Mouse (Mus musculus): ENCODE data around the gene Ddx28.
"Not testable (repeated sequence)": the region's sequence is repeated elsewhere in the genome, so short reads cannot be mapped to it uniquely, and the experiment has no call there.

Gene Ddx28

DNA sequence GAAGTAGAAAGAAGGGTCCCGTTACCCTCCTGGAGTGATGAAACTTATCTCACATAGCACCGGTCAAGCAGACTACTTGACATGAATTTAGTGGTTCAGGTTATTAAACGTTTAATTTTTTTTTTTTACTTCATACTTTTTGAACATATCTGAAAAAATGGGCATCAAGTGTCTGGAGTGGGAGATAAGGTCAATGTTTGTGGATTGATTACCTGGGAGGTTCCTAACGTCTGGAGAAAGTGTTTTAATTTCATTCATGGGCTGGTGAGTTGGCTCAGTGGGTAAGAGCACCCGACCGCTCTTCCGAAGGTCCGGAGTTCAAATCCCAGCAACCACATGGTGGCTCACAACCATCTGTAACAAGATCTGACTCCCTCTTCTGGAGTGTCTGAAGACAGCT, 521 bp upstream of the Ddx28 start:
- not testable (repeated sequence) for DNase-seq

DNA sequence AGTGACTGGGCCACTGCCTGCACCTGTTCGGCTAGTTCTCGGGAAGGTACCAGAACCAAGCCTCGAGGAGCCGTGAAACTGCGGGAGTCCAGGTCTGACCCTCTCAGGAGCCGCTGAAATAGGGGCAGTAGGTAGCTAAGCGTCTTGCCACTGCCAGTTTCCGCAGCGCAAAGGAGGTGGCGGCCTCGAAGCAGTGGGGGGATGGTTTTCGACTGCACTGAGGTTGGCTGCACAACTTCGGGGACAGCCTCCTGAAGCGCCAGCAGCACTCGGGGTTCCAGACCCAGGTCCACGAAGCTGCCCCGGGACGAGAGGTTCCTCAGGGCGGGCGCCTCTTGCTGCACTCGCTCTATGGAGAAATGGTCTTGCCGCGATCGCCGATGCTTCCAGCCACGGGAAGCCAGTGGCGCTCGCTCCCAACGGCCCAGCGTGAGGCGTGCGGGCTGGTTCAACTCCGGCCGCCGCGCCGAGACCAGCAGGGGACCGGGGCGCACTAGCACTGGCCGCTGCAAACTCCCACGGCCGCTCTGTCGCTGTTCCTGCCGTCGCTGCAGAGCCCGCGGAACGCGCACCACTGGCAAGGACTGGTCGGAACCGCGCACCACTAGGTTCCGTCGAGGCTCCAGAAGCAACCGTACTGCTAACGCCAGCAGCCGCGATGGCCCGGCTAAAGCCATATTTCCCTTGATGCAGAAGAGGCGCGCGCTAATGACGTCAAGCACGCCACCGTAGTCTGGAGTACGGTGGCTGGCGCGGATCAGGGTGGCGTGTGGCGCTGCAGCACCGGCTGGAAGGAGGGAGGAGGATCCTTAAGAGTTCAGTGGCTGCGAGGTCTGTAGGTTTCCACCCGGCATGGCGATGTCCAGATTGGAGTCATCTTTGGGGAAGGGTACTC, 687 bp downstream of the Ddx28 start:
- DNase-seq, result peak; percentile 98

DNA sequence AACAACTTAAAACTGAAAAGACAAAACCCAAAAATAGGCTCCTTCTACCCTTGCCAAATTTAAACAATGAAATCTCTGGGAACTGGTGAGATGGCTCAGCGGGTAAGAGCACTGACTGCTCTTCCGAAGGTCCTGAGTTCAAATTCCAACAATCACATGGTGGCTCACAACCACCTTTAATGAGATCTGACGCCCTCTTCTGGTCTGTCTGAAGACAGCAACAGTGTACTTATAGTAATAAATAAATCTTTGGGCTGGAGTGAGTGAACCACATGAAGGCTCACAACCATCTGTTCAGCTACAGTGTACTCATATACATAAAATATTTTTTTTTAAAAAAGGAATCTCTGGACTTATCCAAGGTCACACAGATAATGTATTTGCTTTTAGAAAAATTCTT, 3.8 kb downstream of the Ddx28 start:
- DNase-seq, result not testable (repeated sequence)

DNA sequence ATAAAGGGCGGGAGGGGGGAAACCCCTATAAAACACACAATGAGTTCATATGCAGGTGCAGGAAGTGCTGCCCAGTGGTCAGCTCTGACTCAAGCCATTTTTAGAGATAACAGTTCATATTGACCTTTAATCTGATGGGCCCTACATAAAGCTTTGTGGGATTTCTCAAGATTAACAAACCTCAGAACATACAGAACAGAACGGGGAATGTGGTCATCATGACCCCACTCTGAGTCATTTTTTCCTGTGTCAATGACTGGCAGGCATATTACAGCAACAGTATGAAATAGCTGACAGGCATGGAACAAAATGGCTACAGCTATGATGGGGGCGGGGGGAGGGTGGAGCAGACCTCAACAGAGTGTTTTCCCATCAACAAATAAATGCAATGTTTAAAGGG, 4.5 kb downstream of the Ddx28 start:
- DNase-seq, result no peak

DNA sequence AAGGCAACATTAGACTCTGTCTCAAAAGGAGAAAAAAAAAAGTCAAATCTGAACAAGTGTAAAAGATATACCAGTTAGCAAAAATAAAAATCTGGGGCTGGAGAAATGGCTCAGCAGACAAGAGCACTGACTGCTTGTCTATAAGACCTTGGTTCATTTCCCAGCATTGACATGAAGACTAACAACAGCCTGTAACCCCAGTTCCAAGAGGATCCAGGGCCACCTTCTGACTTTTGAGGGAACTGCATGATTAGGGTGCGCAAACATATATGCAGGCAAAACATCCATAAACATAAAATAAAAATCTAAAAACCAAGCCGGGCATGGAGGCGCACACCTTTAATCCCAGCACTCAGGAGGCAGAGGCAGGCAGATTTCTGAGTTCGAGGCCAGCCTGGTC, 5.3 kb downstream of the Ddx28 start:
- no peak for DNase-seq

DNA sequence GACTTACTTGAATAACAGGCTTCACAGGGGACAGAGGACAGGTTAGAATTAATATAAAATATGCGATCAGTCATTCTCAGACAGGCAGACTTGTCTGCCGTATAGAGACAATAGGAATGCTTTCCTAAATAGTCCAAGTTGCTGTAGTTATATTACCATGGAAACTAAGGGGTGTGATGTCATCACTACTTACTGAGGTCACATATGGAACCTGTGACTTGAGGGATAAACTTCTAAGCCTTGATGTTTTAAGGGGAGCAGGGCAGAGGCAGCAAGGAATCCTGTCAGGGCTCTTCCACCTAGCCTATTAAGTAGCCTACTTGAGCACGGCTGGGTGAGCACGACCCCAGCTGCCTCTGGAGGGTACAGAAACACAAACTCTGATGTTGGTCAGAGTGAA, 5.8 kb downstream of the Ddx28 start, which contains the start of gene Dpep2nb:
Gene Dpep2nb (minus strand): TSS at position 101 of the 400 bp plus-strand sequence.
- DNase-seq, result no peak

DNA sequence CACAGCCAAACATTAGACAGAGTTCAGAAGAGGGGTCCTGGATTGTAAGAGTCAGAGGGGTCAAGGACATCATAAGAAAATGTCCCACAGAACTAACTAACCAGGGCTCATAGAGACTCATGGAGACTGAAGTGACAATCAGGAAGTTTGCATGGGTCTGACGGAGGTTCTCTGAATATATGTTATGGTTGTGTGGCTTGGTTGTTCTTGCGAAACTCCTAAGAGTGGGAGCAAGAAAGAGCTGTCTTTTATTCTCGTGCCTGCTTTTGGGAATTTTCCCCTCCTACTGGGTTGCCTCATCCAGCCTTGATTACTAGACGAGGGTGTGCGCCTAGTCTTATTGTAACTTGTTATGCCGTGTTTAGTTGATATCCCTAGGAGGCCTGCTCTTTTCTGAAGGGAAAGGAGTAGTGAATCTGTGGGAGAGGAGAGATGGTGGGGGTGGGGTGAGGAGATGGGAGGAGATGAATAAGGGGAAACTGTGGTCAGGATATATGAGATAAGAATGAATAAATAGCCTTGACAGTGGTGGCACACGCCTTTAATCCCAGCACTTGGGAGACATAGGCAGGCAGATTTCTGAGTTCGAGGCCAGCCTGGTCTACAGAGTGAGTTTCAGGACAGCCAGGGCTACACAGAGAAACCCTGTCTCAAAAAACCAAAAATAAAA, 7.0 kb downstream of the Ddx28 start:
- DNase-seq, result no peak

DNA sequence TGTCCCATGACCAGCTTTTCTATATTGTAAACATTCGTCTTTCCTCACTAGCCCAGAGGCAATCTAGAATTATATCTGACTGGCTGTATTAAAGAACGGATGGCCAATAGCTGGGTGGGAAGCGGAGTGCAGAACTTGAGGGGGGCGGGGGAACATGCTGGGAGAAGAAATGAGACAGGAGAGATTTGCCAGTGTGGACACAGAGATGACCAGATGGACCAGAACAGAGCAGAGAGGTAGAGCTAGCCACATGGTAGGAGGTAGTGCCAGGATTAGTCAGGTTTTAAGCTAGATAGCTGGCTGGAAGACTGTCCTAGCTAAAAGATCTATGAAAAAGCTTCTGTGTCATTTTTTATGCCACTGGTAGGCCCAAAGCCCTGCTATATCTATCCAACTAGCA, 9.8 kb downstream of the Ddx28 start:
- peak; percentile 78 to 84 for DNase-seq

DNA sequence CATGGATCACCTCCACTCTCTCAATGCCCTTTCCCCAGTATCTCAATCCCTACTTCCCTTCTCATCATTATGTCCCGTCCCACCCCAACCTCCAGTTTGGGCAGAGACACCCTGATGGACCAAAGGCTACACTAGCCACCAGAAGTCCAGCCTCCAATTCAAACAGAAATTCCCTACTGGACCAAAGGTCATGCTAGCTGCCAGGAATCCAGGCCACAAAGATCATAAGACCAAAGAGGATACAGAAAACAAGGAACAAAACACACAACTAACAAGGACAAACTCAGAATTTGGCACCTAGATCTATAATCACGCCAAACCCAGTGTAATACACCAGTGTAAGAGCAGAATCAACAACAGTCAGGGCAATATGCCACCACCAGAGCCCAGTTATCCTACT, 12.7 kb downstream of the Ddx28 start:
- DNase-seq, result no peak

DNA sequence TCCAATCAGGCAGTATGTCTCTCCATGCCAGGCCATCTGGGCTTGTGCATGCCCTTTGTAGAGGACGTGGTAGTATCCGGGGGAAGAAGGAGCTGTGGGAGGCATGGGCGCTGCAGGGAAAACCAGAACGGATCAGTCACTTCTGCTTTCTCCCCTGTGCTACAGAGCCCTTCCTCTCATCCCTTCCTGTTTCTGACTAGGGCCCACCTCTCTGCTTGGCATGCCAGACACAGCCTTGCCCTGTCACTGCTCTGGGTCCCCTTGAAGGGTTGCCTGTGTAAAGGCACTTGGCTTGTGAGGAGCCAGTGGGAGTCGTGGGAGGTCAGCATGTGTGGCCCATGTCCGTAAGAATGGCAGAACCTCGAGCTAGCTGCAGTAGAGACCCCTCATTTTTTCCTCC, 15.3 kb downstream of the Ddx28 start:
- no peak for DNase-seq

DNA sequence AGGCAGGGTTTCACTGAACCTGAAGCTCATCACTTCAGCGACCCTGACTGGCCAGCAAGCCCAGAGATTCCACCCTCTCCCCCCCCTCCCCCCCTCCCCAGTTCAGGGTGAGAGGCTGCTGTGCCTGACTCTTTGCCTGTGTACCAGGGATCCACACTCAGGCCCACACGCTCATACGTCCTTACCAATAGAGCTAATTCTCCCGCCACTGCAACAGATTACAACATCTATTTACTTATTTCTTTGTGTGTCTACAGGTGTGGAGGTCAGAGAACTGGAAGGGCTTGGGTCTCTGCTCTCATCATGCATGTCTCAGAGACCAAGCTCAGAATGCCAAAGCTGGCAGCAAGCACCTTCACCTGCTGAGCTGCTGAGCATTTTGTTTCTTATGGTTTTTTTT, 18.5 kb downstream of the Ddx28 start:
- DNase-seq, result no peak

DNA sequence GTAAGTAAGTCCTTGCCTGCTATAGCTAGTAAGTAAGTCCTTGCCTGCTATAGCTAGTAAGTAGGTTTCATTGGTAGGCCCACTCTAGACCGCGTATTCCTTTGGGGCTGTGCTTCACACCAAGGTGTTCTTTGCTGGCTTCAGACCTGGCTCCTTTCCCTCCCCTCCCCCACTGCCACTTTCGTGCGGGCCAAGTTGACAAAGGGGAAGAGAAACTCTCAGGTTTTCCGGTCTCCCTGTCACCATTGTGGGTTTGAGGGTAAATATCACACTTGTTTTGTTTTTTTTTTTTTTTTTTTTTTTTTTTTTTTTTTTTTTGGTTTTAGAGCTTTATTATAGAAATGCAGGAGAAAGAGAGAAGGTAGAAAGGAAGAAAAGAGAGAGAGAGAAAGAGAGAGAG, 19.2 kb downstream of the Ddx28 start:
- peak in 1 of 2 experiments; percentile 18 for DNase-seq

DNA sequence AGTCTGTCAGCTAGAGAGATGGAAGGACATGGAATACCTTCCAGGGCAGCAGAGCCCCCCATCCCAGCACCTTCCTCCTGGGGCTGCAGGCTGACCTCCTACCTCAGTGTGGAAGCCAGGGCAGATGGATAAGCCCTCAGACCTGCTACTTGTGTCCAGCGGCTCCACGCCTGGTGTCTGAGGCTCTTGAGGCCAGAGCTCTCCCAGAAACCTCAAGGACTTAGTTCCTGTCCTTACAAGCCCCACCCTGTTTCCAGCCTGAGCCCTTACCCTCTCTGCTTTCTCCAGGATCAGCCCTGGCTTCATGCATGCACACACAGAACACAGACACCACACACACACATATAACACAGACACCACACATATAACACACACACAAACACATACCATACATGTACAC, 20.1 kb downstream of the Ddx28 start:
- DNase-seq, result no peak

DNA sequence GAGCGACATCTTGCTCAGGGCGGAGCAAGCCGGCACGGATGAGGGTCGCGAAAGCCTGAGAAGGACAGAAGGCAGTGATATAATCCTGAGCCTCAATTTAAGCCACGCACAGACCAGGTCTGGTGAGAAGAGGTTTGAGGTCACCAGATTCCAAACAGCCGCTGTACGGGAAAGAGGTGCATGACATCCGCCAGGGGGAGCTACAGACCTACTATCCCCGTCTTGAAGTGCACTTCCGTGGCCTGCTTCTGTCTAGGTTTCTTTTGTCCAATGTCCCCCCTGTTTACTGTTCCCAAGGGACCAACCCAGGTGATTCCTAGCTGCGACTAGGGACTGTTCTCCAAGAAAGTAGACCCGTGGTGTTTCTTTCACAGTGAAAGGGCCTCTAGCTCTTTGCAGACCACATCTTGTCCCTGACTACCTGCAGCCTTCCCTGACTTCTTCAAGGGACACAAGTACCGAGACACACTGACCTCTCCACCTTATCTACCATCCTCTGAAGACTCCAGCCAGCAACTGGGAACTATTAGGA, 20.8 kb downstream of the Ddx28 start, which contains the start of gene Dus2:
Gene Dus2 (plus strand): TSS at position 482 of the 532 bp plus-strand sequence.
- DNase-seq, result peak; percentile 92 to 94

DNA sequence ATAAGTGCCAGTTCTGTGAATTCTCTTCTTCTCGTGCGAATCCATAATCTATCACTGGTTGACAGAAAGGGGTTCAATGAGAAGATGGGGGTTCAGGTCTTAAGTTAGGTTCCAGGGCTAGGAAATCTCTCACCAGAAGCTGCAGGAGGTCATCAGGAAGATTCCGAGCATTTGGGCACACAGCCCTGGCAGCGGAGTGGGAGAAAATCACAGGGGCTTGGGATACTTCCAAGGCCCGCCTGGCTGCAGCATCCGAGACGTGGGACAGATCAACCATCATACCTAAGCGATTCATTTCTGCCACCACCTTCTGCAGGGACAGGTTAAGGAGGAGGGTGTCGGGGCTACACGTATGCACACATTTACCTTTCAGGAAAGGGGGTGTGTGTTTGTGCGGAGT, 23.1 kb downstream of the Ddx28 start:
- peak; percentile 76 to 81 for DNase-seq

DNA sequence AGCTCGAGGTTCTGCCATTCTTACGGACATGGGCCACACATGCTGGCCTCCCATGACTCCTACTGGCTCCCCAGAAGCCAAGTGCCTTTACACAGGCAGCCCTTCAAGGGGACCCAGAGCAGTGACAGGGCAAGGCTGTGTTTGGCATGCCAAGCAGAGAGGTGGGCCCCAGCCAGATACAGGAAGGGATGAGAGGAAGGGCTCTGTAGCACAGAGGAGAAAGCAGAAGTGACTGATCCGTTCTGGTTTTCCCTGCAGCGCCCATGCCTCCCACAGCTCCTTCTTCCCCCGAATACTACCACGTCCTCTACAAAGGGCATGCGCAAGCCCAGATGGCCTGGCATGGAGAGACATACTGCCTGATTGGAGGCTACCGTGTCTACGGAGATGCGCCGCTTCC, 28.3 kb downstream of the Ddx28 start:
- DNase-seq, result not testable (repeated sequence)

DNA sequence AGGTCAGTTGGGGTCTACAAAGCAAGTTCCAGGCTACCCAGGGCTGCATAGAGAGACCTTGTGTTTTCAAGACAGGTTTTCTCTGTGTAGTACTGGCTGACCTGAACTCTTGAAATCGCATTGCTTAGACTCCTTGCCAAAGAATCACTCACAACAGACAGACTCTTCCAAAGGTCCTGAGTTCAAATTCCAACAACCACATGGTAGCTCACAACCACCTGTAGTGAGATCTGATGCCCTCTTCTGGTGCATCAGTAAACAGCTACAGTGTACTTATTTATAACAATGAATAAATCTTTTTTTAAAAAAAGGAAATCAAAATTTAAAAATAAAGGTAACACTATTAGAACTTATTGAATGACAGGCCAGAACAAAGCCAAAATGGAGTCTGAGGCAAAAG, 30.5 kb downstream of the Ddx28 start:
- no peak for DNase-seq

DNA sequence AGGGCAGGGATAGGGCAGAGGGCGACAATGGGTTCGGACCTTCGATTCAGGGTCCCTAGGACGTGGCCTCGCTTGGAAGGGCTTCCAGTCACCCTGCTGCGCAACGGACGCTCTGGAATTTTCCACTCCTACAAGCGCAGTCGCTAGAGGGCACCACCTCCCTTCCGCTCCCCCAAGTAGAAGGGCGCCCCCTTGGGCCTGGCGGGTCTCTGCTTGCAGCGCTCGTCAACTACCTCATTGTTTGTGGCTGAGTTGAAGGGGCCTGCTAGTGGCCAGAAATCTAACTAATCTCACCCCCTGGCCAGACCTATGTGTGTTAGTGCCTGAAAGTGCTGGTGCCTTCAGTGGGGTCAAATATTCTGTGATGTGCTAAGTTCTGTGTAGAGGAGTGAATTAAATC, 32.4 kb downstream of the Ddx28 start, which contains the start of gene Dpep3:
Gene Dpep3 (minus strand): TSS at position 105 of the 400 bp plus-strand sequence.
- DNase-seq, result no peak

DNA sequence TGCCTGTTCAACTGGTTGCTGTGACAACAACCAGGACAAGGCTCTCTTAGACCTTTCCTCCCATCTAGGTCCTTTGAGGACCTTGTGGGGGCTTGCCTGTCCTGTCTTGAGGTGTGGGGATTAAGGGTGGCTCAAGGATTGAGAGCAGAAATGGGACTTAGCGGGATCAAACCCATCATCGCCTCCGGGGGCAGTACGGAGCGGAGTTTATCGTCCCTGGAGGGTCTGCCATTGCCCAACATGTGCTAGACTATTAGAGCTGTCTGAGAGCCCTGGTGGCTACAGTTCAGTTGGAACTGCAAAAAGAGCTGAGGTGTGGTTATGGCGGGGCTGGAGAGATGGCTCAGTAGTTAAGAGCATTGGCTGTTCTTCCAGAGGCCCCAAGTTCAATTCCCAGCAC, 36.3 kb downstream of the Ddx28 start:
- DNase-seq, result no peak

DNA sequence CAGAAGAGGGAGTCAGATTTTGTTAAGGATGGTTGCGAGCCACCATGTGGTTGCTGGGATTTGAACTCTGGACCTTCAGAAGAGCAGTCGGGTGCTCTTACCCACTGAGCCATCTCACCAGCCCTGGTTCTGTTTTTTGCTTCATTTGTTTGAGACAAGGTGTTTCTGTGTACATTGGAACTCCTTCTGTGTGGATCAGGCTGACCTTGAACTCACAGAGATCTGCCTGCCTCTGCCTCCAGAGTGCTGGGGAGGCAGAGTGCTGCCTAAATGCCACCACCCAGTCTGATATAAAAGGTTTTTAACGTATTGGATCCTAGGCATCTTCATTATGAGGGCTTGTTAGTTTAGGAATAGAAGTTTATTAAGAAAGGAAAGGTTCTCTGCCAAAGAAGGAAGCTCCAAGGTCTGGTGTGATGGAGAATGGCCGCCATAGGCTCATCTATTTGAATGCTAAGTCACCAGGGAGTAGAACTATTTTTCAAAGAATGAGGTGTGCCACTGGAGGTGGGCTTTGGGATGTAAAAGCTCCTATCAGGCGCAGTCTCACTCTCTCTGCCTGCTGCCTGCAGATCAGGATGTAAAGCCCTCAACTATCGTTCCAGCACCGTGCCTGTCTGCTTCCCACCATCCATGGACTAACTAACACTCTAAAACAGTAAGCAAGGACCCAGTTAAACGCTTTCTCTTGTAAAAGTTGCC, 40.5 kb downstream of the Ddx28 start:
- DNase-seq, result no peak

DNA sequence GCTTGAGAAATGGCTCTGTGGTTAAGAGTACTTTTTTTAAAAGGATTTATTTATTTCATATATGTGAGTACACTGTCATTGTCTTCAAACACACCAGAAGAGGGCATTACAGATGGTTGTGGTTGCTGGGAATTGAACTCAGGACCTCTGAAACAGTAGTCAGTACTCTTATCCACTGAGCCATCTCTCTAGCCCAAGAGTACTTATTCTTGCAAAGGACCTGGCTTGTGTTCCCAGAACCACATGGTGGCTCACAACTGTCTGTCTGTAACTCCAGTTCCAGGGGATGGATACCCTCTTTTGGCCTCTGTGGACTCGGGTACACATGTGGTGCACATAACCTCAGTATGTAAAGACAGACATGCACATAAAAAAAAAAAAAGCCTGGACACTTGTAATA, 42.3 kb downstream of the Ddx28 start:
- no peak for DNase-seq

DNA sequence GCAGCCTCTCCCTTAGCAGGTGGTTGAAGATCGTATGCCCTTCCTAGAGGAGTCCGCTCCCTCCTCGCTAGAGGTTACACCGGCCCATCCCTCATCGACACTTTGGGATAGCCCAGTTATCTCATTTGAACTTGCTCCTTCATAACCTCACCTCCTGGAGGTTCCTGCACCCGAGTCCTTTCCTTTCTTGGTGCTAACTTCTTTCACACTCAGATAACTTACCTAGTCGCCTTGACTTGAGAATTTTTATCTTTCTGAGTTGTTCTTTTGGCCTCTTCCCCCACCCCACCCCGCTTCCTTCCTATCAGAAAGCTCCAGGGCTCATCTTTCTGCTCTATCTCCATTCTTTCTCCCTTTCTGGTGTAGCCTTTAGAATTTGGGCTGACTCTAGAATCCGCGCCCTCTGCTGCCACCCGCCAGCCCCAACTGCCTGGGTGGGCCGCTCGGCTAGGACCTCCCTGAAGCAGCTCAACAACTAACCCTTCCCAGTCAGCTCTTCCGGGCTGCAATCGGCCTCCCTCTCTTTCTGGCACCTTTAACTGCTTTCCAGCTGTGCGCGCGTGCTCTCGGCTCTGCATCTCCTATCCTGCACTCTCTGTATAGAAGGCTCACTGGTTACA, 44.9 kb downstream of the Ddx28 start:
- peak; percentile 29 to 37 for DNase-seq

DNA sequence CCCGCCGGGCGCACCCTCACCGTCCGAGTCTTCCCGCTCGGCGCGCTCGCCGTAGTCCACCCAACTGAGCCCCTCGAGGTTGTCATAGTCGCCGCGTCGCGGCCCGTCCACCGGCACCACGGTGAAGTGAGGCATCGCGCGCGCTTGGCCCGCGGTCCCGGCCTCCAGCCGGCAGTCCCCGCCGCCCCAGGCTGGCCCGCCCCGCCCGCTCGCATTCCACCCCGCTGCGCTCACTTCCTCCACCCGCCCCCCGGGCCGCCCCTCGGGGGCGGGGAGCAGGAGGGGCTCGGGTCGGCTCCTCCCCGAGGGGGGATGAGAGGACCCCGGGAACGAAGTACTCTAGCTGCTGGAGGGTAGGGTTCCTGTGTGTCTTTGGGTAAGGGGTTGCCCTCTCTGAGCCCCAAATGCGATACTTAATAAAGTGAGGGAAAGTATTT, 45.8 kb downstream of the Ddx28 start, which contains the start of gene Slc12a4:
Gene Slc12a4 (minus strand): TSS at position 193 of the 437 bp plus-strand sequence.
- DNase-seq, result peak; percentile 58 to 77

Data from cerebellum, postnatal 10 days (tissue).